Mouse (Mus musculus): Measurements from ENCODE around the gene Psip1. TPM values are rescaled to one million over a fixed set of nuclear protein-coding genes. Genes with fewer than 3 reads are reported as not detected.

Gene Psip1
- total and polyA plus RNA-seq, 2 experiments, result 4.4 to 16.0 TPM

DNA sequence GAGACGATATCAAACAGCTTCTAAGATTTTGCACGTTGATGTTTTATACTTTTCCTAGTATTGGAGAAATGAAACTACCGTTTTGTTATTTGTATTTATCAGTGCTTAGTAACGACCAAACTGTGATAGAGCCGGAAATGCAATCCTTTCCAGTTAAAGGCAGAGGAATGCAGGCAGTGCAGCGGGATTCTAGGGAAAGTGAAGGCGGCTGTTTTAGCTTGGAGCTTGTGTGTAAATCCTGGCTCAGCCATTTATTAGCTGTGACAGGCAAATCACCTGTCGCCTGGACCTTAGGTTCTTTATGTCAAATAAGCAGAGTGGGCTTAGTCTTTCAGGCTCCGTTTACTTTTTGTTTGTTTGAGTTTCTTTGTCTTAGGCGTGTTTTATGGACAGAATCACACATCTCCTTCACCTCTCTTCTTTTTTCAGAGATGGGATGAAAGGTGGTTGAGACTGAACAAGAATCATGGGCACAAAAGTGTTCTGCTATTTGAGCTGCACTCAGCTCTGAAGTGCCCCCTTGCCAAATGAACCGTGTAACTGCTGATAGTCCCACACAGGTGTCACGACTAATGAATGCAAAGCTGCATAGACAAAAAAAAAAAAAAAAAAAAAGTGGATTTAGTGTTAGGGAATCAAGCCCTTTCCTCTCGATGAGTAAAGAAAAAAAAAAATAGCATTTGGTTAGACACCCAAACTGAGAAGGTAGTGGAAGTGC, 40.2 kb upstream of the Psip1 start:
- Histone ChIP-seq H3K36me3 (ENCODE audit: control insufficient read depth, insufficient read depth, low read length) (no peaks in the 10 kb centered on the region), H3K79me2 (ENCODE audit: control insufficient read depth, insufficient read depth, low read length) (no peaks in the 10 kb centered on the region), H3K27ac (replicated peaks; ENCODE audit: insufficient read depth, low read depth, low read length) (no peak overlapping the region), H3K9ac (ENCODE audit: low read depth, low read length) (no peak overlapping the region), H3K27me3 (ENCODE audit: control insufficient read depth, insufficient read depth, low read length) (no peaks in the 10 kb centered on the region), H3K4me1 (ENCODE audit: control insufficient read depth, insufficient read depth, low read length) (0 out of 2 replicates have a peak, but pooled peaks cover 1% of the 10 kb centered on the region), H3K4me3 (ENCODE audit: insufficient read depth, low read depth, low read length) (no peak overlapping the region)
- DNase-seq (ENCODE audit: extremely low read depth, low read depth, low spot score), result peak; percentile 39
- TF ChIP-seq POLR2A (IDR thresholded peaks at IDR 0.05; ENCODE audit: extremely low read depth, insufficient read depth, low read length) (no peak), CTCF (IDR thresholded peaks at IDR 0.05; ENCODE audit: low read depth, low read length) (no peak)
- WGBS, result 18% methylated on average over 13 of the region's 13 CpGs

- WGBS, result under 1% methylated on average over 18 of the region's 18 CpGs
- Histone ChIP-seq H3K36me3 (ENCODE audit: control insufficient read depth, insufficient read depth, low read length) (no peaks in the 10 kb centered on the region), H3K9ac (ENCODE audit: low read depth, low read length) (peak overlapping the region; percentile 76), H3K27me3 (ENCODE audit: control insufficient read depth, insufficient read depth, low read length) (no peaks in the 10 kb centered on the region), H3K4me1 (ENCODE audit: control insufficient read depth, insufficient read depth, low read length) (0 out of 2 replicates have a peak, but pooled peaks cover 1% of the 10 kb centered on the region), H3K4me3 (ENCODE audit: insufficient read depth, low read depth, low read length) (peak overlapping the region; percentile 79), H3K79me2 (ENCODE audit: control insufficient read depth, insufficient read depth, low read length) (no peaks in the 10 kb centered on the region), H3K27ac (replicated peaks; ENCODE audit: insufficient read depth, low read depth, low read length) (peak overlapping the region; percentile 70)
- peak; percentile 26 for DNase-seq (ENCODE audit: extremely low read depth, low read depth, low spot score)
- TF ChIP-seq POLR2A (IDR thresholded peaks at IDR 0.05; ENCODE audit: extremely low read depth, insufficient read depth, low read length) (no peak), CTCF (IDR thresholded peaks at IDR 0.05; ENCODE audit: low read depth, low read length) (no peak)
Measured at GRCm38 (mm10) chr4:83525690-83526055, 39.4 kb upstream of the Psip1 start.

DNA sequence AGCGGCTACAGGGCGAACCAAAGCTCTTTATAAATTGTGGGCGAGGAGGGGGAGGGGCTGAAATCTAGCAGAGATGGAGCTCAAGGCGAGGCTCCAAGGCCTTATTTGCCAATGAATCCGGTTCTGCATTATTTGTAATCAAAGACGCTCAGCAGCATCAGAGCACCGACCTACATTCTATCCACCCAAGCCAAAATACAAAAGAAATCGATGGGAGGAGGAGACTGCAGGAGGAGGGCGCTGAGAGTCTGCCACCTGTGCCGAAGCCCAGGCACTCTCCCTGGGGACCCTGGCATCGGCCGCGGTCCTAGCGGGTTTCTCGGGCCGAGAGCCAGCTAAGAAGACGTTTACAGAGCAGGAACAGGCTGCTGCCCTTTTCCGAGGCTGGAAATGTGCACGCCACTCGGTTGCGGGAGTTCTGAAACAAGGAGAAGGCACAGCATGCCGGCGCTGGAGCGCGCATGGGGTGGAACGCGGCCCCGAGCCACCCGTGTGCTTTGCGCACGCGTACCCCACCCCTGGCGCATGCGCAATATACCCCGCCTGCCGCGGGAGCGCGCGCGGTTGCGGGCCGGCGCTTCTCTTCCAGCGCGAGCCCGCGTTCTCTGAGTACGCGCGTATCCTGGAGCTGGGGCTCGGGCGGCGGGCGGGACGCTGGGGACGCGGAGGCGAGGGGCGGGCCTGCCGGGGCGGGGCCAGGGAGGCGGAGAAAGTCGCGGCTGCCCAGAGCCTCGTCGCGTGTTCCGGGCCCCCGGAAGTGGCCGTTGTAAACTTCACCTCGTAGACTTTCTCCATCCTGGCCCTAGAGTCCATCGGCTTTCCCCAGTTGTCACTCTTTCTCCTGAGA, 38.8 kb upstream of the Psip1 start, which contains the start of gene Ccdc171:
Gene Ccdc171 (plus strand): TSS at position 703 of the 847 bp plus-strand sequence.
- Histone ChIP-seq H3K36me3 (ENCODE audit: control insufficient read depth, insufficient read depth, low read length) (no peaks in the 10 kb centered on the region), H3K4me3 (ENCODE audit: insufficient read depth, low read depth, low read length) (peak within 1 kb of the TSS; percentile 84), H3K9ac (ENCODE audit: low read depth, low read length) (peak within 1 kb of the TSS; percentile 81), H3K27me3 (ENCODE audit: control insufficient read depth, insufficient read depth, low read length) (no peaks in the 10 kb centered on the region), H3K27ac (replicated peaks; ENCODE audit: insufficient read depth, low read depth, low read length) (peak within 1 kb of the TSS; percentile 86), H3K4me1 (ENCODE audit: control insufficient read depth, insufficient read depth, low read length) (0 out of 2 replicates have a peak, but pooled peaks cover 1% of the 10 kb centered on the region), H3K79me2 (ENCODE audit: control insufficient read depth, insufficient read depth, low read length) (no peaks in the 10 kb centered on the region)
- TF ChIP-seq POLR2A (IDR thresholded peaks at IDR 0.05; ENCODE audit: extremely low read depth, insufficient read depth, low read length) (peak; percentile 61), CTCF (IDR thresholded peaks at IDR 0.05; ENCODE audit: low read depth, low read length) (no peak)
- under 1% methylated on average over 72 of the region's 73 CpGs for WGBS
- peak; percentile 87 for DNase-seq (ENCODE audit: extremely low read depth, low read depth, low spot score)

GRCm38 (mm10) chr4:83524456-83524842, 38.2 kb upstream of the Psip1 start:
- no peaks in the 10 kb centered on the region for H3K36me3 ChIP-seq (ENCODE audit: control insufficient read depth, insufficient read depth, low read length)
- 0 out of 2 replicates have a peak, but pooled peaks cover 1% of the 10 kb centered on the region for H3K4me1 ChIP-seq (ENCODE audit: control insufficient read depth, insufficient read depth, low read length)
- H3K79me2 ChIP-seq (ENCODE audit: control insufficient read depth, insufficient read depth, low read length), result no peaks in the 10 kb centered on the region
- no peak overlapping the region; the same call in 1 of the 2 replicates for H3K4me3 ChIP-seq (ENCODE audit: insufficient read depth, low read depth, low read length)
- no peaks in the 10 kb centered on the region for H3K27me3 ChIP-seq (ENCODE audit: control insufficient read depth, insufficient read depth, low read length)
- 32% methylated on average over 6 of the region's 6 CpGs for WGBS
- no peak overlapping the region for H3K27ac ChIP-seq (replicated peaks; ENCODE audit: insufficient read depth, low read depth, low read length)
- H3K9ac ChIP-seq (ENCODE audit: low read depth, low read length), result no peak overlapping the region
- no peak for DNase-seq (ENCODE audit: extremely low read depth, low read depth, low spot score)
- no peak for TF ChIP-seq POLR2A (IDR thresholded peaks at IDR 0.05; ENCODE audit: extremely low read depth, insufficient read depth, low read length)
- no peak for TF ChIP-seq CTCF (IDR thresholded peaks at IDR 0.05; ENCODE audit: low read depth, low read length)

GRCm38 (mm10) chr4:83522066-83522465, 35.8 kb upstream of the Psip1 start:
- TF ChIP-seq POLR2A (IDR thresholded peaks at IDR 0.05; ENCODE audit: extremely low read depth, insufficient read depth, low read length) (no peak), CTCF (IDR thresholded peaks at IDR 0.05; ENCODE audit: low read depth, low read length) (no peak)
- DNase-seq (ENCODE audit: extremely low read depth, low read depth, low spot score), result no peak
- no peak overlapping the region for H3K9ac ChIP-seq (ENCODE audit: low read depth, low read length)
- H3K27ac ChIP-seq (replicated peaks; ENCODE audit: insufficient read depth, low read depth, low read length), result no peak overlapping the region
- WGBS, result 78% methylated on average over 5 of the region's 5 CpGs
- peaks cover 4% of the 10 kb centered on the region; the same call in 1 of the 2 replicates for H3K4me1 ChIP-seq (ENCODE audit: control insufficient read depth, insufficient read depth, low read length)
- H3K36me3 ChIP-seq (ENCODE audit: control insufficient read depth, insufficient read depth, low read length), result no peaks in the 10 kb centered on the region
- H3K79me2 ChIP-seq (ENCODE audit: control insufficient read depth, insufficient read depth, low read length), result no peaks in the 10 kb centered on the region
- no peak overlapping the region for H3K4me3 ChIP-seq (ENCODE audit: insufficient read depth, low read depth, low read length)
- no peaks in the 10 kb centered on the region for H3K27me3 ChIP-seq (ENCODE audit: control insufficient read depth, insufficient read depth, low read length)
